Mouse (Mus musculus) spleen, adult 2 months (tissue): Measurements from ENCODE around the gene Siah2.

ENCODE experiments used
- CTCF ChIP-seq: fragments of 200-500 bp; IDR thresholded peaks from 2 replicates; pipeline ENCODE4 v1.5.1; 2011; ENCODE audit warnings: mild to moderate bottlenecking, inconsistent platforms; ENCODE audit not compliant: insufficient read depth, insufficient read length, insufficient replicate concordance; ENCODE audit errors: extremely low read depth
- POLR2A ChIP-seq: fragments of 200-500 bp; IDR thresholded peaks from 2 replicates; pipeline ENCODE4 v1.6.1; 2011; ENCODE audit warnings: low read depth, low read length, inconsistent platforms

- TF ChIP-seq POLR2A: no peak
- TF ChIP-seq CTCF: no peak
Measured at GRCm38 (mm10) chr3:58678905-58679304, 13.3 kb downstream of the Siah2 start.
